Mouse (Mus musculus): Measurements from ENCODE around the gene Aar2. TPM values are rescaled to one million over a fixed set of nuclear protein-coding genes. Genes with fewer than 3 reads are reported as not detected.

Gene Aar2
- polyA plus RNA-seq, 1 experiment from 2014 or later = 41.3 TPM

GRCm38 (mm10) chr2:156519584-156519983 lies 27.8 kb upstream of the Aar2 start:
- Histone ChIP-seq H3K36me3 (ENCODE audit: insufficient read depth, low read length) (0 out of 2 replicates have a peak, but pooled peaks cover 6% of the 10 kb centered on the region), H3K4me2 (replicated peaks; ENCODE audit: low read depth, low read length) (no peak overlapping the region), H3K9ac (replicated peaks; ENCODE audit: low read length) (no peak overlapping the region), H3K27ac (ENCODE audit: low read length) (no peak overlapping the region), H3K4me3 (ENCODE audit: low read length) (no peak overlapping the region), H3K27me3 (ENCODE audit: insufficient read depth, low read length) (no peaks in the 10 kb centered on the region), H3K9me3 (ENCODE audit: low read length) (no peaks in the 10 kb centered on the region), H3K4me1 (ENCODE audit: insufficient read depth, low read length) (no peaks in the 10 kb centered on the region)
- WGBS = 84% methylated on average over 5 of the region's 5 CpGs
- no peak for ATAC-seq (ENCODE audit: low FRiP score, low TSS enrichment)

- Histone ChIP-seq H3K9me3 (ENCODE audit: low read length) (no peaks in the 10 kb centered on the region), H3K27me3 (ENCODE audit: insufficient read depth, low read length) (no peaks in the 10 kb centered on the region), H3K4me2 (replicated peaks; ENCODE audit: low read depth, low read length) (no peak overlapping the region), H3K4me1 (ENCODE audit: insufficient read depth, low read length) (no peaks in the 10 kb centered on the region), H3K9ac (replicated peaks; ENCODE audit: low read length) (no peak overlapping the region), H3K36me3 (ENCODE audit: insufficient read depth, low read length) (0 out of 2 replicates have a peak, but pooled peaks cover 4% of the 10 kb centered on the region), H3K4me3 (ENCODE audit: low read length) (no peak overlapping the region), H3K27ac (ENCODE audit: low read length) (no peak overlapping the region)
- WGBS = 86% methylated on average over 11 of the region's 11 CpGs
- 0 out of 2 replicates have a peak, but pooled peaks have one; percentile 23 for ATAC-seq (ENCODE audit: low FRiP score, low TSS enrichment)
Observed at GRCm38 (mm10) chr2:156522994-156523393, 24.4 kb upstream of the Aar2 start.

- no peaks in the 10 kb centered on the region for H3K4me1 ChIP-seq (ENCODE audit: insufficient read depth, low read length)
- WGBS = 26% methylated on average over 3 of the region's 3 CpGs
- no peaks in the 10 kb centered on the region for H3K9me3 ChIP-seq (ENCODE audit: low read length)
- H3K4me2 ChIP-seq (replicated peaks; ENCODE audit: low read depth, low read length) = no peak overlapping the region
- no peak overlapping the region for H3K27ac ChIP-seq (ENCODE audit: low read length)
- 0 out of 2 replicates have a peak, but pooled peaks cover 4% of the 10 kb centered on the region for H3K36me3 ChIP-seq (ENCODE audit: insufficient read depth, low read length)
- 0 out of 2 replicates have a peak, but pooled peaks have one; percentile 27 for ATAC-seq (ENCODE audit: low FRiP score, low TSS enrichment)
- no peak overlapping the region for H3K9ac ChIP-seq (replicated peaks; ENCODE audit: low read length)
- H3K4me3 ChIP-seq (ENCODE audit: low read length) = no peak overlapping the region
- no peaks in the 10 kb centered on the region for H3K27me3 ChIP-seq (ENCODE audit: insufficient read depth, low read length)
Observed at GRCm38 (mm10) chr2:156524078-156524477, 23.3 kb upstream of the Aar2 start.

GRCm38 (mm10) chr2:156529726-156530125 lies 17.7 kb upstream of the Aar2 start:
- H3K36me3 ChIP-seq (ENCODE audit: insufficient read depth, low read length) = peaks cover 4% of the 10 kb centered on the region; the same call in 1 of the 2 replicates
- H3K4me1 ChIP-seq (ENCODE audit: insufficient read depth, low read length) = no peaks in the 10 kb centered on the region
- ATAC-seq (ENCODE audit: low FRiP score, low TSS enrichment) = no peak
- no peak overlapping the region for H3K9ac ChIP-seq (replicated peaks; ENCODE audit: low read length)
- no peak overlapping the region for H3K4me3 ChIP-seq (ENCODE audit: low read length)
- no peaks in the 10 kb centered on the region for H3K27me3 ChIP-seq (ENCODE audit: insufficient read depth, low read length)
- no peaks in the 10 kb centered on the region for H3K9me3 ChIP-seq (ENCODE audit: low read length)
- no peak overlapping the region for H3K4me2 ChIP-seq (replicated peaks; ENCODE audit: low read depth, low read length)
- H3K27ac ChIP-seq (ENCODE audit: low read length) = no peak overlapping the region
- 66% methylated on average over 2 of the region's 2 CpGs for WGBS

- ATAC-seq (ENCODE audit: low FRiP score, low TSS enrichment) = no peak
- no peak overlapping the region for H3K4me2 ChIP-seq (replicated peaks; ENCODE audit: low read depth, low read length)
- H3K36me3 ChIP-seq (ENCODE audit: insufficient read depth, low read length) = peaks cover 4% of the 10 kb centered on the region; the same call in 1 of the 2 replicates
- H3K4me1 ChIP-seq (ENCODE audit: insufficient read depth, low read length) = no peaks in the 10 kb centered on the region
- no peaks in the 10 kb centered on the region for H3K9me3 ChIP-seq (ENCODE audit: low read length)
- 65% methylated on average over 2 of the region's 2 CpGs for WGBS
- H3K27ac ChIP-seq (ENCODE audit: low read length) = no peak overlapping the region
- no peak overlapping the region for H3K4me3 ChIP-seq (ENCODE audit: low read length)
- no peak overlapping the region for H3K9ac ChIP-seq (replicated peaks; ENCODE audit: low read length)
- no peaks in the 10 kb centered on the region for H3K27me3 ChIP-seq (ENCODE audit: insufficient read depth, low read length)
Observed at GRCm38 (mm10) chr2:156533160-156533559, 14.2 kb upstream of the Aar2 start.

GRCm38 (mm10) chr2:156538817-156539555 lies 8.4 kb upstream of the Aar2 start:
- Histone ChIP-seq H3K4me1 (ENCODE audit: insufficient read depth, low read length) (no peaks in the 10 kb centered on the region), H3K9me3 (ENCODE audit: low read length) (no peaks in the 10 kb centered on the region), H3K9ac (replicated peaks; ENCODE audit: low read length) (no peak overlapping the region), H3K4me2 (replicated peaks; ENCODE audit: low read depth, low read length) (no peak overlapping the region), H3K36me3 (ENCODE audit: insufficient read depth, low read length) (no peaks in the 10 kb centered on the region; the same call in 1 of the 2 replicates), H3K27me3 (ENCODE audit: insufficient read depth, low read length) (no peaks in the 10 kb centered on the region), H3K27ac (ENCODE audit: low read length) (no peak overlapping the region), H3K4me3 (ENCODE audit: low read length) (no peak overlapping the region)
- WGBS = 80% methylated on average over 7 of the region's 7 CpGs
- no peak for ATAC-seq (ENCODE audit: low FRiP score, low TSS enrichment)

- no peak for ATAC-seq (ENCODE audit: low FRiP score, low TSS enrichment)
- Histone ChIP-seq H3K9ac (replicated peaks; ENCODE audit: low read length) (no peak overlapping the region), H3K36me3 (ENCODE audit: insufficient read depth, low read length) (no peaks in the 10 kb centered on the region), H3K4me1 (ENCODE audit: insufficient read depth, low read length) (no peaks in the 10 kb centered on the region), H3K27me3 (ENCODE audit: insufficient read depth, low read length) (no peaks in the 10 kb centered on the region), H3K27ac (ENCODE audit: low read length) (no peak overlapping the region), H3K4me3 (ENCODE audit: low read length) (no peak overlapping the region), H3K9me3 (ENCODE audit: low read length) (no peaks in the 10 kb centered on the region), H3K4me2 (replicated peaks; ENCODE audit: low read depth, low read length) (no peak overlapping the region)
- WGBS = 82% methylated on average over 7 of the region's 7 CpGs
Observed at GRCm38 (mm10) chr2:156540991-156541390, 6.4 kb upstream of the Aar2 start.

- no peaks in the 10 kb centered on the region for H3K36me3 ChIP-seq (ENCODE audit: insufficient read depth, low read length)
- H3K27me3 ChIP-seq (ENCODE audit: insufficient read depth, low read length) = no peaks in the 10 kb centered on the region
- no peak overlapping the region for H3K9ac ChIP-seq (replicated peaks; ENCODE audit: low read length)
- no peak overlapping the region for H3K4me3 ChIP-seq (ENCODE audit: low read length)
- H3K4me1 ChIP-seq (ENCODE audit: insufficient read depth, low read length) = no peaks in the 10 kb centered on the region; the same call in 1 of the 2 replicates
- H3K9me3 ChIP-seq (ENCODE audit: low read length) = no peaks in the 10 kb centered on the region
- ATAC-seq (ENCODE audit: low FRiP score, low TSS enrichment) = no peak
- H3K27ac ChIP-seq (ENCODE audit: low read length) = no peak overlapping the region
- no peak overlapping the region for H3K4me2 ChIP-seq (replicated peaks; ENCODE audit: low read depth, low read length)
- WGBS = 67% methylated on average over 8 of the region's 8 CpGs
Observed at GRCm38 (mm10) chr2:156542410-156542809, 5.0 kb upstream of the Aar2 start.

GRCm38 (mm10) chr2:156543804-156544203 lies 3.6 kb upstream of the Aar2 start:
- Histone ChIP-seq H3K27me3 (ENCODE audit: insufficient read depth, low read length) (no peaks in the 10 kb centered on the region), H3K4me3 (ENCODE audit: low read length) (no peak overlapping the region), H3K27ac (ENCODE audit: low read length) (no peak overlapping the region), H3K36me3 (ENCODE audit: insufficient read depth, low read length) (no peaks in the 10 kb centered on the region), H3K4me2 (replicated peaks; ENCODE audit: low read depth, low read length) (no peak overlapping the region), H3K4me1 (ENCODE audit: insufficient read depth, low read length) (peaks cover 7% of the 10 kb centered on the region), H3K9ac (replicated peaks; ENCODE audit: low read length) (no peak overlapping the region), H3K9me3 (ENCODE audit: low read length) (no peaks in the 10 kb centered on the region)
- 64% methylated on average over 3 of the region's 3 CpGs for WGBS
- ATAC-seq (ENCODE audit: low FRiP score, low TSS enrichment) = no peak

GRCm38 (mm10) chr2:156552421-156552820 lies 5.0 kb downstream of the Aar2 start:
- ATAC-seq (ENCODE audit: low FRiP score, low TSS enrichment) = no peak
- H3K27me3 ChIP-seq (ENCODE audit: insufficient read depth, low read length) = no peaks in the 10 kb centered on the region
- H3K4me1 ChIP-seq (ENCODE audit: insufficient read depth, low read length) = peaks cover 7% of the 10 kb centered on the region
- no peaks in the 10 kb centered on the region for H3K9me3 ChIP-seq (ENCODE audit: low read length)
- H3K9ac ChIP-seq (replicated peaks; ENCODE audit: low read length) = no peak overlapping the region
- WGBS = 93% methylated on average over 4 of the region's 4 CpGs
- no peak overlapping the region for H3K4me2 ChIP-seq (replicated peaks; ENCODE audit: low read depth, low read length)
- H3K27ac ChIP-seq (ENCODE audit: low read length) = no peak overlapping the region
- H3K36me3 ChIP-seq (ENCODE audit: insufficient read depth, low read length) = peaks cover 38% of the 10 kb centered on the region
- H3K4me3 ChIP-seq (ENCODE audit: low read length) = no peak overlapping the region

Measured in kidney, embryonic 16.5 days (tissue).